Mouse (Mus musculus) hindbrain, postnatal 0 days (tissue): ENCODE data around the gene Gpr155. TPM values are rescaled to one million over a fixed set of nuclear protein-coding genes. Genes with fewer than 3 reads are reported as not detected.
A peak's percentile ranks its signal among the peaks of the same experiment; 100 is the strongest.

Experiments
- ATAC-seq: fragments of 200-750 bp; cut with Nextera tagmentation; 2 replicates; pipeline ENCODE4 v1.8.0; 2017; ENCODE audit warnings: mild to moderate bottlenecking, moderate TSS enrichment, moderate library complexity
- DNase-seq: peaks from one replicate; pipeline ENCODE4 v3.0.0-alpha.2; 2015; ENCODE audit warnings: low spot score
- H3K27ac ChIP-seq: fragments of 300-500 bp; sonication (generic); 2 replicates; pipeline ENCODE4 v1.5.1; 2014; ENCODE audit warnings: mild to moderate bottlenecking
- H3K27me3 ChIP-seq: fragments of 300-500 bp; sonication (generic); 2 replicates; pipeline ENCODE4 v1.6.1; 2014; ENCODE audit warnings: low read length, mixed read lengths; ENCODE audit not compliant: insufficient read depth
- H3K36me3 ChIP-seq: fragments of 300-500 bp; sonication (generic); 2 replicates; pipeline ENCODE4 v1.6.1; 2014; ENCODE audit warnings: low read length, mixed read lengths; ENCODE audit not compliant: insufficient read depth
- H3K4me1 ChIP-seq: fragments of 300-500 bp; sonication (generic); 2 replicates; pipeline ENCODE4 v1.6.1; 2014; ENCODE audit warnings: antibody characterized with exemption, low read length, mixed read lengths; ENCODE audit not compliant: insufficient read depth
- H3K4me2 ChIP-seq: fragments of 300-500 bp; sonication (generic); 2 replicates; pipeline ENCODE4 v1.6.1; 2014; ENCODE audit warnings: low read depth, mild to moderate bottlenecking, low read length, moderate library complexity, mixed read lengths
- H3K4me3 ChIP-seq: fragments of 300-500 bp; sonication (generic); 2 replicates; pipeline ENCODE4 v1.5.1; 2014; ENCODE audit warnings: low read length
- H3K9ac ChIP-seq: fragments of 300-500 bp; sonication (generic); replicated peaks from 2 replicates; pipeline ENCODE4 v1.6.1; 2014; ENCODE audit warnings: mild to moderate bottlenecking, low read length, moderate library complexity, mixed read lengths
- H3K9me3 ChIP-seq: fragments of 300-500 bp; sonication (generic); 2 replicates; pipeline ENCODE4 v1.6.1; 2016; ENCODE audit warnings: low read length, mixed read lengths
- CTCF ChIP-seq: IDR thresholded peaks from 2 replicates; pipeline ENCODE4 v1.5.1; 2016; ENCODE audit warnings: antibody characterized with exemption, control low read depth, low read depth
- WGBS: fragments of 180-500 bp; shearing (Covaris S2); extraction: QIAGEN DNeasy Blood & Tissue Kit; methylation state at CpG from one replicate; pipeline ENCODE4 v1.1.7; 2014; 5-methylcytosine and 5-hydroxymethylcytosine counted together
- polyA plus RNA-seq: library from polyadenylated mRNA; unstranded; fragments of >200 nt; fragmentation: Nextera tagmentation; extraction: Ambion mirVana; gene quantifications from 2 replicates; pipeline ENCODE4 v1.2.1, GENCODE M21; 2015
- total RNA-seq: library from RNA; depleted of rRNA; stranded (reverse); fragments of >200 nt; gene quantifications from 2 replicates; pipeline ENCODE4 v1.2.3, GENCODE M21; 2014

The Gpr155 gene
- total and polyA plus RNA-seq, 2 experiments from 2014 or later = 11.3 to 18.8 TPM

DNA sequence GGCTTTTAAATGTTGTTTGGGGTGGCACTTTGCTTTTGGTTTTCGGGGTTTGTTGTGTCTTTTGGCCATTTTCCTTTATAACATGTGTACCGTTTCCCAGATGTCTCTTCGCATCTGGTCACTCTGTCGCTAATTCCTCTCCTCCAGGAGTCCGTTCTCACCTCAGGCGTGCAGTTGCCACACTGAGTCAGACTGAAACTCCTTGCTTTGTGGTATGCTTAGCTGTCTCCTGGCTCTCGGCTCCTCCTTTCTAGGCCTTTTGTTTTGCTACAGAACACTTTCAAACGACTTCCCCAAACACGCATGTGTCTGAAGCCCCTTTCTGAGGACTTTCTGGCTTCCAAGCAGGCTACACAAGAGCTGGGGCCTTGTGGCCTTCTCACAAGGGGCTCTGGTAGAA lies 18.1 kb upstream of the Gpr155 start:
- Histone ChIP-seq H3K4me3 (no peak overlapping the region), H3K27ac (no peak overlapping the region), H3K9me3 (no peaks in the 10 kb centered on the region), H3K4me2 (no peak overlapping the region), H3K27me3 (no peaks in the 10 kb centered on the region), H3K4me1 (no peaks in the 10 kb centered on the region), H3K9ac (no peak overlapping the region), H3K36me3 (no peaks in the 10 kb centered on the region)
- TF ChIP-seq CTCF = no peak
- no peak for ATAC-seq
- no peak for DNase-seq
- WGBS = 88% methylated on average over 9 of the region's 9 CpGs

DNA sequence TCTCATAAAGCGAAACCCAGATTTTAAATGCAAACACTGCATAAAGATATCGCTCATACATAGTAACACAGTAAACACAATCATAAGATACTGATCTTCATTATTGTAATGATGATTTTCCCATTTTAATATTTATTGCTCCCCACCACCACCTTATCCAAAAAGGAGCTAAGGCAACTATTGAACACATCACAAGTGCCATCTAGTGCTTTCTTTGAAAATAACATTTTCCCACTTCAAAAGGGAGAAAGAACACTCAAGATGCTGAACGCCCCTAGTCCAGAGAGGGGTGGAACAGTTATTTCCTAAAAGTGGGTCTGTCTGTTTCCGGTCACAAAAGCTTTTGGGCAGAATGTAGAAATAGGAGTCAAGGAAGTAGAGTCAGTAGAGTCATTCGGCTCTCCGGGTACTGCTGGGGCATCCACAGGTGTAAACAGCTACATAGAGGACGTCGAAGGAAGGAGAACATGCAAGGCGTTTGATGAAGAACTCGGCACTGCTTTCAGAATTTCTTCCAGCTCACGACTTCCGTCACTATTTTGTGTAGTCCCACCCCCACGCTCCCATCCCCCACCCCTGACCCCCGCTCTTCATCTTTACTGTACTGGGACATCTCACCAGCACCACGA lies 17.1 kb upstream of the Gpr155 start:
- Histone ChIP-seq H3K4me3 (no peak overlapping the region), H3K27me3 (no peaks in the 10 kb centered on the region), H3K4me2 (no peak overlapping the region), H3K4me1 (no peaks in the 10 kb centered on the region), H3K9ac (no peak overlapping the region), H3K36me3 (no peaks in the 10 kb centered on the region), H3K9me3 (no peaks in the 10 kb centered on the region), H3K27ac (no peak overlapping the region)
- TF ChIP-seq CTCF = peak; percentile 59
- ATAC-seq (no peak), DNase-seq (peak; percentile 35)
- WGBS = 80% methylated on average over 15 of the region's 15 CpGs

GRCm38 (mm10) chr2:73401689-73402088 lies 15.3 kb upstream of the Gpr155 start:
- no peak for TF ChIP-seq CTCF
- no peaks in the 10 kb centered on the region for H3K9me3 ChIP-seq
- WGBS = 22% methylated on average over 1 of the region's 1 CpGs
- H3K27ac ChIP-seq = no peak overlapping the region
- ATAC-seq (no peak), DNase-seq (no peak)
- H3K9ac ChIP-seq = no peak overlapping the region
- H3K36me3 ChIP-seq = no peaks in the 10 kb centered on the region
- H3K27me3 ChIP-seq = no peaks in the 10 kb centered on the region
- no peak overlapping the region for H3K4me2 ChIP-seq
- no peak overlapping the region for H3K4me3 ChIP-seq
- no peaks in the 10 kb centered on the region for H3K4me1 ChIP-seq

GRCm38 (mm10) chr2:73397476-73397875 lies 11.1 kb upstream of the Gpr155 start:
- Histone ChIP-seq H3K27ac (no peak overlapping the region), H3K36me3 (no peaks in the 10 kb centered on the region), H3K4me1 (no peaks in the 10 kb centered on the region), H3K9me3 (no peaks in the 10 kb centered on the region), H3K4me3 (no peak overlapping the region), H3K4me2 (no peak overlapping the region), H3K9ac (no peak overlapping the region), H3K27me3 (no peaks in the 10 kb centered on the region)
- TF ChIP-seq CTCF = no peak
- DNase-seq (no peak), ATAC-seq (no peak)
- 91% methylated on average over 2 of the region's 2 CpGs for WGBS

DNA sequence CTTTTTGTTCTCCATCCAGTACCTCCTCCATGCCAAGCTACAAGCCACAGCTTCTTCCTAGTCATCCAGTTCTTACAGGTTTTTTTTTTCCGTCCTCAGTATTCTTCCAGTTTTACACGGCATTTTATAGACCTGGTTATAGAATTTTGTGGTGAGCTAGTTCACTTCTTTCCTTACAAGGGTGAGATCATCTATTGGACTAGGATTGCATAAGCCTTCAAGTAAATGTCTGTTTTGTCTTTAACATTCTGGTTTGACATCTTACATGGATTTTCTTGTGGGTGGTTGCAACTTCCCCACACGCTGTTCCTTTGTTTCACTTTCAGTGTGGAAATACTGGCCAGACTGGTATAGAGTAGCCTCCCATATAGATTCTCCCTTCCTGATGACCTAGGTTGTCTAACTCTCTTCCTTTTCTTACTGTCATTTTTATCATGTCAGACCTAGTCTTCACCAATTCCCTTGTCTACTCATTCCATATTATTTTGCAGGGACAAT lies 10.5 kb upstream of the Gpr155 start:
- TF ChIP-seq CTCF = no peak
- Histone ChIP-seq H3K4me1 (no peaks in the 10 kb centered on the region), H3K27ac (no peak overlapping the region), H3K9ac (no peak overlapping the region), H3K27me3 (no peaks in the 10 kb centered on the region), H3K4me3 (no peak overlapping the region), H3K4me2 (no peak overlapping the region), H3K36me3 (no peaks in the 10 kb centered on the region), H3K9me3 (no peaks in the 10 kb centered on the region)
- DNase-seq (no peak), ATAC-seq (no peak)
- WGBS = 90% methylated on average over 3 of the region's 3 CpGs

GRCm38 (mm10) chr2:73395516-73395915 lies 9.1 kb upstream of the Gpr155 start:
- Histone ChIP-seq H3K27ac (no peak overlapping the region), H3K4me3 (no peak overlapping the region), H3K4me2 (no peak overlapping the region), H3K9ac (no peak overlapping the region), H3K9me3 (no peaks in the 10 kb centered on the region), H3K36me3 (no peaks in the 10 kb centered on the region), H3K27me3 (no peaks in the 10 kb centered on the region), H3K4me1 (no peaks in the 10 kb centered on the region)
- no peak for DNase-seq
- no peak for TF ChIP-seq CTCF
- no peak for ATAC-seq
- WGBS = 84% methylated on average over 8 of the region's 8 CpGs

DNA sequence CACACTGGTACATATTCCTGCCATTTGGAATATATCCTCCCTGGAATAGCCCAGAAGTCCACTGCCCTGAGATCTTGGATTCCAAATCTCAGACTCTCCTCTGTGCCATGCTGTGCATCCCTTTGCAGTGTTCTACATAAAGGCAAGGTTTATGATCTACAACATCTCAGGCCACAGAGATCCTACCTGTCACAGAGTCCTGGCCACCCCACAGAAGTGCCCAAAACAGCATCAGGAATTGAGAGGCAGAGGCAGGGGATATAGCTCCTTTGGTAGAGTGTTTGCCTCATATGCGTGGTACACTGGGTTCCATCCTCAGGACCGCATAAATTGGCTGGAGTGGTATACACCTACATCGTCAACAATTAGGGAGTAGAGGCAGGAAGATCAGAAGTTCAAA lies 8.1 kb upstream of the Gpr155 start:
- H3K27ac ChIP-seq = no peak overlapping the region
- H3K4me3 ChIP-seq = no peak overlapping the region
- no peak for TF ChIP-seq CTCF
- WGBS = 91% methylated on average over 3 of the region's 3 CpGs
- no peaks in the 10 kb centered on the region for H3K36me3 ChIP-seq
- no peaks in the 10 kb centered on the region for H3K4me1 ChIP-seq
- no peak overlapping the region for H3K9ac ChIP-seq
- no peaks in the 10 kb centered on the region for H3K9me3 ChIP-seq
- DNase-seq = no peak
- no peak for ATAC-seq
- H3K4me2 ChIP-seq = no peak overlapping the region
- H3K27me3 ChIP-seq = no peaks in the 10 kb centered on the region
